Mouse (Mus musculus) intestine, embryonic 16.5 days (tissue): ENCODE data around the gene Mfsd6. TPM values are rescaled to one million over a fixed set of nuclear protein-coding genes. Genes with fewer than 3 reads are reported as not detected.

Experiments used
- ATAC-seq: fragments of 200-750 bp; cut with Nextera tagmentation; 2 replicates; pipeline ENCODE4 v1.8.0; 2017; ENCODE audit warnings: moderate TSS enrichment, moderate library complexity
- H3K27ac ChIP-seq: fragments of 300-500 bp; sonication (generic); 2 replicates; pipeline ENCODE4 v1.5.1; 2014; ENCODE audit warnings: mild to moderate bottlenecking, low read length
- H3K27me3 ChIP-seq: fragments of 300-500 bp; sonication (generic); replicated peaks from 2 replicates; pipeline ENCODE4 v1.6.1; 2014; ENCODE audit warnings: low read length, control low read depth, mixed read lengths; ENCODE audit not compliant: control insufficient read depth, insufficient read depth
- H3K36me3 ChIP-seq: fragments of 300-500 bp; sonication (generic); 2 replicates; pipeline ENCODE4 v1.6.1; 2014; ENCODE audit warnings: low read length, control low read depth; ENCODE audit not compliant: control insufficient read depth, insufficient read depth
- H3K4me1 ChIP-seq: fragments of 300-500 bp; sonication (generic); 2 replicates; pipeline ENCODE4 v1.6.1; 2014; ENCODE audit warnings: low read length, control low read depth, mixed read lengths; ENCODE audit not compliant: control insufficient read depth, insufficient read depth
- H3K4me2 ChIP-seq: fragments of 300-500 bp; sonication (generic); 2 replicates; pipeline ENCODE4 v1.6.1; 2014; ENCODE audit warnings: low read depth, low read length, control low read depth
- H3K4me3 ChIP-seq: fragments of 300-500 bp; sonication (generic); 2 replicates; pipeline ENCODE4 v1.5.1; 2014; ENCODE audit warnings: mild to moderate bottlenecking, low read length
- H3K9ac ChIP-seq: fragments of 300-500 bp; sonication (generic); 2 replicates; pipeline ENCODE4 v1.6.1; 2014; ENCODE audit warnings: low read depth, low read length
- H3K9me3 ChIP-seq: fragments of 300-500 bp; sonication (generic); 2 replicates; pipeline ENCODE4 v1.6.1; 2016; ENCODE audit warnings: low read length, control low read depth; ENCODE audit not compliant: control insufficient read depth
- WGBS: fragments of 180-500 bp; shearing (Covaris S2); extraction: QIAGEN DNeasy Blood & Tissue Kit; methylation state at CpG from one replicate; pipeline ENCODE4 v1.1.7; 2014; 5-methylcytosine and 5-hydroxymethylcytosine counted together
- polyA plus RNA-seq: library from polyadenylated mRNA; unstranded; fragments of >200 nt; fragmentation: Nextera tagmentation; extraction: Ambion mirVana; gene quantifications from 2 replicates; pipeline ENCODE4 v1.2.1, GENCODE M21; 2015

Gene Mfsd6
- polyA plus RNA-seq, 1 experiment from 2014 or later, result 3.6 TPM

- Histone ChIP-seq H3K9ac (no peak overlapping the region), H3K4me1 (no peaks in the 10 kb centered on the region), H3K4me3 (no peak overlapping the region), H3K9me3 (no peaks in the 10 kb centered on the region), H3K27me3 (no peaks in the 10 kb centered on the region), H3K27ac (no peak overlapping the region; the same call in 1 of the 2 replicates), H3K4me2 (no peak overlapping the region), H3K36me3 (no peaks in the 10 kb centered on the region)
- peak; percentile 96 for ATAC-seq
- WGBS, result 88% methylated on average over 1 of the region's 1 CpGs
These were observed 22.7 kb upstream of the Mfsd6 start for GRCm38 (mm10) chr1:52749978-52750377.

GRCm38 (mm10) chr1:52748260-52748659 lies 21.0 kb upstream of the Mfsd6 start:
- Histone ChIP-seq H3K27ac (no peak overlapping the region), H3K27me3 (no peaks in the 10 kb centered on the region), H3K4me2 (no peak overlapping the region), H3K4me3 (no peak overlapping the region), H3K4me1 (no peaks in the 10 kb centered on the region), H3K9ac (no peak overlapping the region), H3K9me3 (no peaks in the 10 kb centered on the region), H3K36me3 (no peaks in the 10 kb centered on the region)
- 17% methylated on average over 3 of the region's 3 CpGs for WGBS
- no peak for ATAC-seq

- WGBS, result 77% methylated on average over 5 of the region's 5 CpGs
- no peak overlapping the region for H3K9ac ChIP-seq
- no peaks in the 10 kb centered on the region for H3K27me3 ChIP-seq
- no peaks in the 10 kb centered on the region for H3K4me1 ChIP-seq
- H3K9me3 ChIP-seq, result no peaks in the 10 kb centered on the region
- H3K36me3 ChIP-seq, result no peaks in the 10 kb centered on the region
- H3K27ac ChIP-seq, result no peak overlapping the region
- no peak overlapping the region for H3K4me3 ChIP-seq
- no peak overlapping the region for H3K4me2 ChIP-seq
- ATAC-seq, result no peak
These were observed 15.3 kb upstream of the Mfsd6 start for GRCm38 (mm10) chr1:52742567-52742966.

GRCm38 (mm10) chr1:52734208-52734607 lies 6.9 kb upstream of the Mfsd6 start:
- Histone ChIP-seq H3K4me3 (no peak overlapping the region), H3K9ac (no peak overlapping the region), H3K27me3 (no peaks in the 10 kb centered on the region), H3K36me3 (no peaks in the 10 kb centered on the region), H3K9me3 (no peaks in the 10 kb centered on the region), H3K27ac (no peak overlapping the region), H3K4me2 (no peak overlapping the region), H3K4me1 (no peaks in the 10 kb centered on the region)
- no peak for ATAC-seq
- 85% methylated on average over 4 of the region's 4 CpGs for WGBS

GRCm38 (mm10) chr1:52730258-52730657 lies 3.0 kb upstream of the Mfsd6 start:
- Histone ChIP-seq H3K9me3 (no peaks in the 10 kb centered on the region), H3K9ac (no peak overlapping the region), H3K4me2 (no peak overlapping the region), H3K4me1 (peaks cover 6% of the 10 kb centered on the region; the same call in 1 of the 2 replicates), H3K27me3 (no peaks in the 10 kb centered on the region), H3K27ac (no peak overlapping the region), H3K36me3 (no peaks in the 10 kb centered on the region), H3K4me3 (no peak overlapping the region)
- WGBS, result 74% methylated on average over 1 of the region's 1 CpGs
- ATAC-seq, result no peak

- no peaks in the 10 kb centered on the region for H3K27me3 ChIP-seq
- no peaks in the 10 kb centered on the region for H3K9me3 ChIP-seq
- H3K36me3 ChIP-seq, result no peaks in the 10 kb centered on the region
- no peak overlapping the region for H3K9ac ChIP-seq
- 91% methylated on average over 5 of the region's 5 CpGs for WGBS
- ATAC-seq, result no peak
- no peak overlapping the region for H3K4me3 ChIP-seq
- no peak overlapping the region for H3K4me2 ChIP-seq
- no peak overlapping the region for H3K27ac ChIP-seq
- H3K4me1 ChIP-seq, result peaks cover 6% of the 10 kb centered on the region; the same call in 1 of the 2 replicates
These were observed 1.7 kb upstream of the Mfsd6 start for GRCm38 (mm10) chr1:52728857-52729489.

- H3K4me2 ChIP-seq, result peak overlapping the region; percentile 92
- no peaks in the 10 kb centered on the region for H3K36me3 ChIP-seq
- peak overlapping the region; percentile 66 for H3K27ac ChIP-seq
- no peaks in the 10 kb centered on the region for H3K9me3 ChIP-seq
- ATAC-seq, result peak; percentile 88
- H3K9ac ChIP-seq, result peak overlapping the region; percentile 83
- WGBS, result under 1% methylated on average over 43 of the region's 56 CpGs
- H3K27me3 ChIP-seq, result no peaks in the 10 kb centered on the region
- peak overlapping the region; percentile 81 for H3K4me3 ChIP-seq
- peaks cover 6% of the 10 kb centered on the region; the same call in 1 of the 2 replicates for H3K4me1 ChIP-seq
These were observed 749 bp downstream of the Mfsd6 start for GRCm38 (mm10) chr1:52726371-52727055.

GRCm38 (mm10) chr1:52722586-52722985 lies 4.7 kb downstream of the Mfsd6 start:
- no peak for ATAC-seq
- 62% methylated on average over 4 of the region's 4 CpGs for WGBS
- H3K27ac ChIP-seq, result no peak overlapping the region

GRCm38 (mm10) chr1:52719096-52719495 lies 8.2 kb downstream of the Mfsd6 start:
- no peaks in the 10 kb centered on the region for H3K27me3 ChIP-seq
- no peaks in the 10 kb centered on the region for H3K36me3 ChIP-seq
- ATAC-seq, result no peak
- no peak overlapping the region for H3K27ac ChIP-seq
- no peaks in the 10 kb centered on the region; the same call in 1 of the 2 replicates for H3K4me1 ChIP-seq
- H3K9me3 ChIP-seq, result no peaks in the 10 kb centered on the region
- no peak overlapping the region for H3K4me2 ChIP-seq
- no peak overlapping the region for H3K9ac ChIP-seq
- WGBS, result 62% methylated on average over 5 of the region's 5 CpGs
- no peak overlapping the region for H3K4me3 ChIP-seq

More at GRCm38 (mm10) chr1:52722586-52722985, 4.7 kb downstream of the Mfsd6 start:
- H3K4me2 ChIP-seq, result no peak overlapping the region
- no peak overlapping the region for H3K4me3 ChIP-seq
- H3K9me3 ChIP-seq, result no peaks in the 10 kb centered on the region
- no peaks in the 10 kb centered on the region for H3K36me3 ChIP-seq
- H3K9ac ChIP-seq, result no peak overlapping the region
- no peaks in the 10 kb centered on the region for H3K27me3 ChIP-seq
- peaks cover 4% of the 10 kb centered on the region; the same call in 1 of the 2 replicates for H3K4me1 ChIP-seq
